Mouse (Mus musculus): ENCODE results near the gene Fam24b. TPM values are rescaled to one million over a fixed set of nuclear protein-coding genes. Genes with fewer than 3 reads are reported as not detected.
A peak's percentile ranks its signal among the peaks of the same experiment; 100 is the strongest.

The Fam24b gene
- polyA plus RNA-seq (2016; fragmentation: Nextera tagmentation; extraction: Ambion mirVana) = not detected in 2 replicates

DNA sequence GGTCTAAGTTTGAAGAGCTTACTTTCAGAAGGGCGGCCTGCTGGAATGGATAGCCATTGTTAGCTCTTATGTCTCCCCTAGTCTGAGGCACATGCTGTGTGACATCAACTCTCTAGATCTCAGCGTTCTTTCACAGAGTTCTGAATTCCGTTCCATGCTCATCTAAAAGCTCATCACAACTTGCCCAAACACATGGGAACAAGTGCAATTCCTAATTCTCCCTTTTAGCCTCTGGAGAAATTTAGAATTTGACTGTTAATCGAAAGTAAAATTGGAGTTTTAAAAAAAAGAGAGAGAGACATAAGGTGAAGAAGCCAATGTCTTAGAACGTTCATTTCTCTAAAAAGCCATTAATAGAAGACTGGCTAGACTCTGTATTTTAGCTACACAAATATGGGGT lies at the start of gene Fam24b:
Fam24b (minus strand) TSS at position 101 of the 400 bp plus-strand sequence.
- Histone ChIP-seq H3K36me3 (replicated peaks) (no peaks in the 10 kb centered on the region), H3K27me3 (no peaks in the 10 kb centered on the region), H3K4me1 (no peaks in the 10 kb centered on the region), H3K4me3 (replicated peaks) (no peak within 1 kb of the TSS), H3K4me2 (no peak within 1 kb of the TSS), H3K27ac (no peak within 1 kb of the TSS), H3K9ac (no peak within 1 kb of the TSS), H3K9me3 (no peaks in the 10 kb centered on the region)
- 93% methylated on average over 5 of the region's 5 CpGs for WGBS
- no peak for ATAC-seq (ENCODE audit: low FRiP score)

DNA sequence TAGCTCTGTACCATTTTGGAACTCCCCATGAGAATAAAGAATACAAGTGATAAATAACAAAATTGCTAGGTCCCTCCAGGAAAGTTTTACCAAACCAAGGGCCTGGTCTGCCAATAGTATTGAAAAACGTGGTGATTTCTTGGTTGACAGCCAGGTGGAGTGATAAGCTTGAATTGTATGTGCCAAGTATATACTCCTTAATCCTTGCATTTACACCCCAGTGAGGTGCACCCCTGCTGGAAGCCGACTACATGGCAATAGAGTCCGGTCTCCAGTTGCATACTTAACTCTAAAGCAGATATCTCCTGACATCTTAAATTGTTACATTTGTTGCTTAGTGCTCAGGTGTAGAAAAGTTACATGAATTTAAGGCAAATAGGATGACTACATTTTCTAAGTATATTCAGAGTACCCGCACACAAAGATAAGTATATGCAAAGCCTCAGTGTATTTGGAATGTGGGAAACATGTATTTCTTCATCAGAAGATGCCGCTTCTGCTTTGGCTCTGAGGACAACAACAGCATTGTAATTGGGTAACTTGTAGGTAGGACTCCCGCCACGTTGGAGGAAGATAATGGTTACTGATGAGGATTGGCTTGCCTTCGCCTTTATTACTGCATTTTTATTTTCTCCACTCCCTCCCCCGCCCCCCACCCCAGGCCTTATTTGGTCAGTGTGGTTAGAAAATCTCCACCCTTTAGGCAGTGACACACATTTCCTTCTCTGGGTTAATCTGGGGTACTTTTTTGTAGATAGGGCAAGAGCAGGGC lies 42.8 kb upstream of the Fam24b start:
- no peaks in the 10 kb centered on the region for H3K9me3 ChIP-seq
- 73% methylated on average over 9 of the region's 9 CpGs for WGBS
- peak overlapping the region; percentile 78 for H3K4me2 ChIP-seq
- H3K4me1 ChIP-seq = peaks cover 11% of the 10 kb centered on the region; the same call in 1 of the 2 replicates
- H3K27me3 ChIP-seq = peaks cover 3% of the 10 kb centered on the region; the same call in 1 of the 2 replicates
- H3K36me3 ChIP-seq (replicated peaks) = no peaks in the 10 kb centered on the region
- H3K4me3 ChIP-seq (replicated peaks) = peak overlapping the region; percentile 78
- H3K27ac ChIP-seq = no peak overlapping the region
- no peak for ATAC-seq (ENCODE audit: low FRiP score)
- peak overlapping the region; percentile 93; the same call in 1 of the 2 replicates for H3K9ac ChIP-seq

DNA sequence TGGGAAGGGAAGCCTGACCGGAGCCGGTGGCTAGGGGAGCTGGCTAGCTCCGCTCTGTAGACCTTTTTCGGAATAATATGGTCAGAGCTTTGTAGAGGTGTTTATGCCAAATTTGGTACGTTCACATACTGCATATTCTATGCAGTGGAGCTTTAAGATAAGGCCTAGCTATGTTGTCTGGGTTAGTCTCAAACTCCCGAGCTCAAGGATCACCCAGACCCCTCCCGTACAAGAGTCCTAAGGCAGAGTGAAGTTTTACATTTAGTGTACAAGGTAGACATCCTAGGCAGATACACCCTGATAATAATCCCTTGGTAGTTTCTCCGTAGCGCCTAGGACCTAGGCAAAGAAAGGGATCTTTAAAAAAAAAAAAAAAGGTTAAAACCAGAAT lies 42.1 kb upstream of the Fam24b start:
- Histone ChIP-seq H3K9ac (peak overlapping the region; percentile 93), H3K27ac (peak overlapping the region; percentile 90), H3K9me3 (no peaks in the 10 kb centered on the region), H3K4me1 (peaks cover 11% of the 10 kb centered on the region; the same call in 1 of the 2 replicates), H3K4me2 (peak overlapping the region; percentile 78), H3K4me3 (replicated peaks) (peak overlapping the region; percentile 78), H3K36me3 (replicated peaks) (no peaks in the 10 kb centered on the region), H3K27me3 (peaks cover 4% of the 10 kb centered on the region; the same call in 1 of the 2 replicates)
- 9% methylated on average over 9 of the region's 9 CpGs for WGBS
- peak; percentile 49 for ATAC-seq (ENCODE audit: low FRiP score)

DNA sequence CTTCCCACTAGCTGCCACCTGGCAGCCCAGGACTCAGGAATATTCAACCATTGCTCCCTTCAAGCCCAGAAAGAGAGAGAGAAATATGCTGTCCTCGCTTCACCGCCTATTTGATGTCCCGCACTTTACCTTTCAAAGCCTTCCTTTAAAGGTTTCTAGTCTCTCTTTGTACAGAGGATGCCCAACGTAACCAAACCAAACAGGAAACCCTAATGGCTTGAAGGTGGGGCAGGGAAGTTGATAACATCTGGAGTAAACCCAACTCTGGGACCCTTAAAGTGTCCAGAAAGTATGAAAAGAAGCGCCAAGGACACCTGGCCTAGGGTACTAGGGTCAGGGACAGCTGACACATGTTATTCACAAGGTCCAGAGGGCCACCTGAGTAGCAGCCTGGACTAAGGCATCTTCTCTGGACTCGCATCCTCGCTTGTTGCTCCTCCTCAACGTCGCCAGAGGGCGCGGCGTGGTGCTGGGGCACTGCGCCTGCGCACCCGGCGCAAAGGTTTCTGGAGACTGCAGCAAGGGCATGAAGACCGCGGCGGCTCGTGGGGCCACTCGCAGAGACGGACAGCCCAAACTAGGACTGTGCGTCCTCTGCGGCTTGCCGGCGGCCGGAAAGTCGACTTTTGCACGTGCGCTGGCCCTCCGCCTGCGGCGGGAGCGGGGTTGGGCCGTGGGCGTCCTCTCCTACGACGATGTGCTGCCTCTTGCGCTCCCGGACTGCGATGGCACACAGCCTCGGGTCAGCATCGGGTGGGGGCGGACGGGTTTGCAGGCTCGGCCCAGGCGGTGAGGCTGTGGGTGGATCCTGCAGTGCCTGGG lies 41.5 kb upstream of the Fam24b start, which contains the start of gene Pstk:
Pstk (plus strand) TSS at position 494 of the 822 bp plus-strand sequence.
- peak within 1 kb of the TSS; percentile 78 for H3K4me2 ChIP-seq
- no peaks in the 10 kb centered on the region for H3K36me3 ChIP-seq (replicated peaks)
- H3K9me3 ChIP-seq = no peaks in the 10 kb centered on the region
- WGBS = 6% methylated on average over 46 of the region's 47 CpGs
- H3K27ac ChIP-seq = peak within 1 kb of the TSS; percentile 90
- H3K27me3 ChIP-seq = peaks cover 4% of the 10 kb centered on the region; the same call in 1 of the 2 replicates
- H3K4me1 ChIP-seq = peaks cover 11% of the 10 kb centered on the region; the same call in 1 of the 2 replicates
- peak within 1 kb of the TSS; percentile 78 for H3K4me3 ChIP-seq (replicated peaks)
- H3K9ac ChIP-seq = peak within 1 kb of the TSS; percentile 93
- ATAC-seq (ENCODE audit: low FRiP score) = peak; percentile 95

DNA sequence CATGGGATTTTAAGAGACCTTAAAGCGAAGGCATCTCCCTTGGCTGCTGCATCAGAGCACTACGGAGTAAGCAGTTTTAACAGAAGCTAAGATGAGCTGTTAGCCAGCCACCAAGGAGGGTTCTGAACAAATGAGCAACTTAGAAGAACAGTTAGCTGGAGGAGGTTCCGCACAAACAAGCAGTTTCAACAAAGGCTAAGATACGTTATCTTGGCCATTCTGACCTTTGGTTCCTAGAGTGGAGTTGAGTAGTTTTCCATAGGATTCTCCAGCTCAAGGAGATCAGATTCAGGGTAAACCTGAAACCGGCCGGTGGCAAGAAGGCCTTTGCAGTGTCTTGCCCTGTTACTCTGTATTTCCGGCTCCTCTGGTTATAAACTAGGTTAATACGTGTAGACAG lies 34.8 kb upstream of the Fam24b start:
- H3K4me1 ChIP-seq = peaks cover 15% of the 10 kb centered on the region
- no peak overlapping the region for H3K27ac ChIP-seq
- H3K4me3 ChIP-seq (replicated peaks) = no peak overlapping the region
- ATAC-seq (ENCODE audit: low FRiP score) = no peak
- no peaks in the 10 kb centered on the region for H3K9me3 ChIP-seq
- peaks cover 6% of the 10 kb centered on the region for H3K27me3 ChIP-seq
- 94% methylated on average over 8 of the region's 8 CpGs for WGBS
- no peaks in the 10 kb centered on the region for H3K36me3 ChIP-seq (replicated peaks)
- H3K9ac ChIP-seq = no peak overlapping the region
- no peak overlapping the region for H3K4me2 ChIP-seq

DNA sequence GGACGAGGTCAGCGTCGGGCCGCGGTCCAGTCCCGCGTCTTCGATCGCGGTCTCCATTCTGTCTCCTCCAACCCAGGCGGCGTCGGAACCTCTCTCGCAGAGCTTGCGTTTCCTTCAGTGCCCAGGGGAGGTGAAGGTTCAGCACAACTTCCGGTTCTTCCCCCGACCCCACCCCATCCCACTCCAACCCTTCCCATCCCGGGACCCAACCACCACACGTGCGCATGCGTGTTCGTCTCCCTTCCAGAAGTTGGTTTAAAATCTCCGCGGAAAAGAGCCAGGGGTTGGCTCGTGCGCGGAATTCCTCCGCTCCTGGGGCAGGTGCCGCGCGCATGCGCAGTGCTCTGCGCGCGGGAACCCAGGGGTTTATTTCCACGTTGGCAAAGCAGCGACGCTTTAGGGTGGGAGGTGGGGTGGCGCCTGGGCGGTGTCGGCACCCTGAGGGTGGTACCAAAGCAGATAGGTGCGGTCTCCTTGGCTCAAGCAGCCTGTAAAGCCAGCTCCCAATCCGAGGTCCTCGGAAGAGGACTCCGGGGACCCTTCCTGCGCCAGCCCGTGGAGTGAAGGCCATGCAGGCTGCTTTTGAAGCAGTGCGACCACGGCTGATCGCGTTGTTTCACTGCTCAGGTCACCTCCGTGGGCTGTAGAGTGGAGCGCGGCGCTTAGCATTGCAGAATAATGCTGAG lies 33.4 kb upstream of the Fam24b start, which contains the start of gene 2310057M21Rik:
2310057M21Rik (minus strand) TSS at position 145 of the 686 bp plus-strand sequence.
- peaks cover 6% of the 10 kb centered on the region for H3K27me3 ChIP-seq
- peaks cover 12% of the 10 kb centered on the region for H3K36me3 ChIP-seq (replicated peaks)
- ATAC-seq (ENCODE audit: low FRiP score) = peak; percentile 97
- H3K4me3 ChIP-seq (replicated peaks) = peak within 1 kb of the TSS; percentile 78
- peak within 1 kb of the TSS; percentile 73 for H3K4me2 ChIP-seq
- peaks cover 15% of the 10 kb centered on the region for H3K4me1 ChIP-seq
- WGBS = under 1% methylated on average over 55 of the region's 55 CpGs
- H3K27ac ChIP-seq = peak within 1 kb of the TSS; percentile 82
- H3K9me3 ChIP-seq = no peaks in the 10 kb centered on the region
- peak within 1 kb of the TSS; percentile 81 for H3K9ac ChIP-seq

DNA sequence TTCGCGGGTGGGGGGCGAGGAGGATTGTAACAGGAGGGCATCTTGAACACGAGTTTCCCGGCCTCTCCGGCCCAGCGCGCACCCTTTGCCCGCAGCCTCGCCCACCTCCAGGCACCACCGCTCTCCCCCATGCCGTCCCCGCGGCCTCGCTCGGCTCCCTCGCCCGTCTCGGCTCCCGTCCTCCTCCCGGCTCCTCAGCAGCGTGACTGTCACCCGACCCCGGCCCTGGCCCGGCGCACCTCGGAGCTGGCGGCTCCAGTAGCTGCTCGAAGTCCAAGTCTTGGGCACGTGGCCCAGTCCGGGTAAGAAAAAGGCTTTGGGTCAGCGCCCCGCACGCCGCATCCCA lies 32.9 kb upstream of the Fam24b start:
- H3K4me2 ChIP-seq = peak overlapping the region; percentile 73
- peak overlapping the region; percentile 81 for H3K9ac ChIP-seq
- H3K9me3 ChIP-seq = no peaks in the 10 kb centered on the region
- under 1% methylated on average over 35 of the region's 35 CpGs for WGBS
- H3K27ac ChIP-seq = peak overlapping the region; percentile 82
- H3K4me1 ChIP-seq = peaks cover 15% of the 10 kb centered on the region
- peaks cover 5% of the 10 kb centered on the region for H3K27me3 ChIP-seq
- peaks cover 17% of the 10 kb centered on the region for H3K36me3 ChIP-seq (replicated peaks)
- H3K4me3 ChIP-seq (replicated peaks) = peak overlapping the region; percentile 78
- ATAC-seq (ENCODE audit: low FRiP score) = peak; percentile 87

DNA sequence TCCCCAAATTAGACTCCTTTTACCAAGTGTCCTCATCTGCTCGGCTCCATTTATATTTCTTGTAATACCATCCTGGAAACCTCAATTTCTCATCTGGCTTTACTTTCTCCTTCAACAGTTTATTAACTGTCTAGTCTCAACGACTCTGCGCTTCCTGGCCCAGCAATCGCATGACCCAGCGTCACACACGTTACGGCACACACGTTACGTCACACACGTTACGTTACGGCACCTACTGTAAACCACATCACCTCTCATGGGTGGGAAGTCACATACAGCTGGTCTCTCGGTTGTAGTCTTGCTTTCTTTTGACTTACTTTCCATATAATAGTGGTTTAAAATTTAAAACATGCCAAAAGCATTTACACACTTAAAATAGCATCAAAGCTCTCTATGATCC lies 26.8 kb upstream of the Fam24b start:
- H3K27me3 ChIP-seq = no peaks in the 10 kb centered on the region
- WGBS = 97% methylated on average over 13 of the region's 13 CpGs
- H3K9me3 ChIP-seq = no peaks in the 10 kb centered on the region
- H3K4me3 ChIP-seq (replicated peaks) = no peak overlapping the region
- no peak overlapping the region for H3K27ac ChIP-seq
- no peak for ATAC-seq (ENCODE audit: low FRiP score)
- peaks cover 3% of the 10 kb centered on the region for H3K4me1 ChIP-seq
- peaks cover 52% of the 10 kb centered on the region for H3K36me3 ChIP-seq (replicated peaks)
- H3K9ac ChIP-seq = no peak overlapping the region
- H3K4me2 ChIP-seq = no peak overlapping the region

DNA sequence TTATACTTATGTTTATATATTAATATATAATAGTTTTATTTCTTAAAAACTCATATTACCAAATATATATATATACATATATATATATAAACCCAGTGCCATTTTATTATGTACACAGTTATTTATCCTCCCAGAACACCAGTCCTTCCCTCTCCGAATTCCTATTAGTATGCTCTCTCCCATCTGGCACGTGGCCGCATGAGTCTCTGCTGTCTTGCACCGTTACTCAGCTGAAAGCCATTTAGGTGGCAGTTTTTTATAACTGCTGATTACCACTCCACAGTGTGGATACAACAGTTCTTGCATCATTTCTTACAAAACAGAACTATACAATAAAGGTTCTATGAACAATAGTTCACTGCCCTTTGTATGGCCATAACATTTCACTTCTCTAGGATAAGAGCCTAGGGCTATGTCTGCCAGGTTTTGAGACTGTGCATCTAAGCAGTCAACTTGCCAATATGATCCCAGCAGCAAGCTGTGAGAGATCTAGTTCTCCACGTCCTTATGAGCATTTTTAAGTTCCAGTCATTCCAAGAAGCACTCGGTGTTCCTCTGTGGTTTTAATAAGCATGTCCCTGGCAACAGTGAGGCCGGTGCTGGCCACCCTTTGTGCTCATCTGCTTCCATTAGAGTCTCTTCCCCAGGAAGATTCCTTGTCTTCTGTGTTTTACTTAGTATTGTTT lies 16.7 kb upstream of the Fam24b start:
- no peak for ATAC-seq (ENCODE audit: low FRiP score)
- Histone ChIP-seq H3K4me3 (replicated peaks) (no peak overlapping the region), H3K9ac (no peak overlapping the region), H3K9me3 (no peaks in the 10 kb centered on the region), H3K4me1 (no peaks in the 10 kb centered on the region), H3K36me3 (replicated peaks) (peaks cover 54% of the 10 kb centered on the region), H3K27ac (no peak overlapping the region), H3K4me2 (no peak overlapping the region), H3K27me3 (no peaks in the 10 kb centered on the region)
- 79% methylated on average over 7 of the region's 7 CpGs for WGBS

DNA sequence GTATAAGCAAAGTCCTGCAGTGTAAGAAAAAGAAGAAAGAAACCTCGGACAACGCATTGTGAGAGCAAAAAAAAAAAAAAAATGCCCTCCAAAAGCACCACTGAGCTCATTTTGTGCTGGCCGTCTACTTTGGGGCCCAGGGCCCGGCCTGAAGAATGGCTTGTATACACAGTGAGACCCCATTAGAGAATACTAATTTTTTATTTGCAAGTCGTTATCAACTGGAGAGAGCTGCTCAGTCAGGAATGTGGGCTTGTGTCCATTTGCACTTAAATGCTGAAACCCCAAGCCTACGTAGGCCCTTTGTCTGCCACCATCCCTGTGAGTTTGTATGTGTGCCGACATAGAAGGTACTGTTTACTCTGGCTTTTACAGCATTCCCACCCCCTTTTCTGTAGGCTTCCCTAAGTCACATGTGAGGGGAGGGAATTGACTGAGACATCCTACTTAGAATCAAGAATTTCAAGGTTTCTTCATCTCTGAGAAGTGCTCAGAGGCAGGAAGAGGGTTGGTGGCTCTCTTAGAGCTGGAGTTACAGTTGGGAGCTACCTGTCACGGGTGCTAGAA lies 8.3 kb upstream of the Fam24b start:
- peaks cover 25% of the 10 kb centered on the region for H3K36me3 ChIP-seq (replicated peaks)
- 32% methylated on average over 8 of the region's 8 CpGs for WGBS
- H3K9ac ChIP-seq = no peak overlapping the region
- H3K4me3 ChIP-seq (replicated peaks) = no peak overlapping the region
- ATAC-seq (ENCODE audit: low FRiP score) = peak; percentile 39; the same call in 1 of the 2 replicates
- peak overlapping the region; percentile 46 for H3K27ac ChIP-seq
- peak overlapping the region; percentile 6; the same call in 1 of the 2 replicates for H3K4me2 ChIP-seq
- peaks cover 14% of the 10 kb centered on the region for H3K4me1 ChIP-seq
- H3K27me3 ChIP-seq = no peaks in the 10 kb centered on the region
- no peaks in the 10 kb centered on the region for H3K9me3 ChIP-seq

DNA sequence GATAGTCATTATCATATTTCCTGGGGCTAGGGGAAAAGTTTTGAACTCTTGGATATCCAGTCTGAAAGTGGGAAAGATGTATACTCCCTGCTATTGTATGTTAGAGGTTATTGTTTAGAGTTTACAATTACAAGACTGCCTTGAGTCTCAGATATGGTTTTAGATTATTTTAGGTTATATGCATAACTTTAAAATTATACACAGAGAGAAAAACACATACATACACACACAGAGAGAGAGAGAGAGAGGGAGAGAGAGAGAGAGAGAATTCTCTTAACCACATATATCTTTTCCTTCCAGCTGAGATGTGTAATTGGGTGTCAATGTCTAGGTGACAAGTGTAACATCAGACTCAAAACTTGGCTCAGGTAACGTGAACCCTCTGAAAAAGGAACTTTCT lies 4.2 kb upstream of the Fam24b start, which contains the start of gene Fam24a:
Fam24a (plus strand) TSS at position 301 of the 400 bp plus-strand sequence.
- no peak within 1 kb of the TSS for H3K4me2 ChIP-seq
- peaks cover 12% of the 10 kb centered on the region for H3K4me1 ChIP-seq
- no peaks in the 10 kb centered on the region for H3K27me3 ChIP-seq
- no peaks in the 10 kb centered on the region for H3K36me3 ChIP-seq (replicated peaks)
- H3K9ac ChIP-seq = no peak within 1 kb of the TSS
- H3K4me3 ChIP-seq (replicated peaks) = no peak within 1 kb of the TSS
- ATAC-seq (ENCODE audit: low FRiP score) = no peak
- H3K27ac ChIP-seq = no peak within 1 kb of the TSS
- H3K9me3 ChIP-seq = no peaks in the 10 kb centered on the region
- 48% methylated on average over 1 of the region's 1 CpGs for WGBS

All from forebrain, embryonic 12.5 days (tissue).